Comparison of ENCODE assay signal across 15 mouse cellular contexts in the genomic region with DNA sequence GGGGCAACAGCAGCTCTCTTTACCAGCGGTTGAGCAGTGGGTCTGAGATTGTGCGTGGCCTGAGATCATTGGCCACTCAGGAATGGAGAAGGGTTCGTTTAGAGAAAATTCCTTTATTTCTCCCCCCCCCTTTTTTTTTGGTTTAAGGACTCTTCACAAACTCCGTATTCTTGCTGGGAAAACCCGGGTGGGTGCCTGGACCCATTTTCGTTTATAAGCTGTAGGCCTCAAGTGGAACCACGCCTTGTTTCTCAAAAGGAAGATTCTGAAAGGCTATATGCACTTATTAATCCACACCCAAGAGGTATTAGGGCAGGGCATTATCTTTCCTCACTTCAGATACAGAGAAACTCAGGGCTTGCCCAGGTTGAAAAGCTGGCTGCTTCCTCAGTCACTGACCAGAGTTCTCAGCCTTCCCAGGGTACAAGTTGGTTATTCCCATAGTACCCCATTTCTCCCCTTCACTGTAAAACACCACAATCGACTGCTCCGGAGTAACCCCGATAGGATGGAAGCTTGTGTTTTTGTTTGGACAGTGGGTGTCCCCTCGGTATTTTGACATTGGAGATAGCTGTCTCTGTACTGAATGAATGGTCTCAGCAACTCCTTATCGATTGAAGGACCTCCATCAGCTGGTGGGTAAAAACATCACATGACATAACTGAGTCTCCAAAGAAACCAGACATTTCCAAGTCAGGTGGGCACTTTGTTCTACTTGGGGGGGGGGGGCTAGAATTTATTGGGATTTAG. TPM values are rescaled to one million over a fixed set of nuclear protein-coding genes. Genes with fewer than 3 reads are reported as not detected.
A peak's percentile ranks its signal among the peaks of the same experiment; 100 is the strongest.
DNase-seq lines count a peak whose midpoint lies in the region; ATAC-seq and TF ChIP-seq lines count a peak whose summit lies in the region.
"Had no signal": no experiment of that assay in that cellular context is flagged by ENCODE, and none has a peak within 500 bp of the region (broad histone marks: within the 10 kb centered on the region; RNA-seq: fewer than 3 reads in every experiment).

No protein-coding gene starts in this region.

- peaks cover 85% of the 10 kb centered on the region for H3K27me3 ChIP-seq in forebrain, postnatal 0 days (ENCODE audit: insufficient read depth, low read length)
- peaks cover 90% of the 10 kb centered on the region for H3K27me3 ChIP-seq in forebrain, embryonic 15.5 days
- peaks cover 96% of the 10 kb centered on the region for H3K27me3 ChIP-seq in intestine, embryonic 14.5 days (replicated peaks; ENCODE audit: control insufficient read depth, insufficient read depth, low read length)
- H3K27me3 ChIP-seq in intestine, postnatal 0 days (replicated peaks; ENCODE audit: control insufficient read depth, insufficient read depth, low read length) = peaks cover 99% of the 10 kb centered on the region
- H3K27me3 ChIP-seq in spleen, adult 2 months (ENCODE audit: control insufficient read depth, insufficient read depth, low read length) = peaks cover 38% of the 10 kb centered on the region
- peaks cover 93% of the 10 kb centered on the region for H3K27me3 ChIP-seq in stomach, embryonic 16.5 days (ENCODE audit: control insufficient read depth, insufficient read depth, low read length)

- no peaks in the 10 kb centered on the region for H3K4me1 ChIP-seq in forebrain, postnatal 0 days (ENCODE audit: insufficient read depth)
- H3K4me1 ChIP-seq in forebrain, embryonic 15.5 days = peaks cover 26% of the 10 kb centered on the region
- H3K4me1 ChIP-seq in intestine, embryonic 14.5 days (replicated peaks; ENCODE audit: control insufficient read depth, insufficient read depth, low read length) = peaks cover 14% of the 10 kb centered on the region; the same call in 1 of the 2 replicates
- no peaks in the 10 kb centered on the region for H3K4me1 ChIP-seq in intestine, postnatal 0 days (replicated peaks; ENCODE audit: control insufficient read depth, insufficient read depth, low read length)
- H3K4me1 ChIP-seq in spleen, adult 2 months (ENCODE audit: control insufficient read depth, insufficient read depth, insufficient read length) = no peaks in the 10 kb centered on the region
- peaks cover 16% of the 10 kb centered on the region; the same call in 1 of the 2 replicates for H3K4me1 ChIP-seq in stomach, embryonic 16.5 days (ENCODE audit: control insufficient read depth, insufficient read depth, low read length)

- H3K9me3 ChIP-seq in forebrain, postnatal 0 days (ENCODE audit: low read length) = no peaks in the 10 kb centered on the region
- H3K9me3 ChIP-seq in forebrain, embryonic 15.5 days = no peaks in the 10 kb centered on the region
- no peaks in the 10 kb centered on the region for H3K9me3 ChIP-seq in intestine, embryonic 14.5 days (ENCODE audit: control insufficient read depth, low read length)
- H3K9me3 ChIP-seq in intestine, postnatal 0 days (ENCODE audit: control insufficient read depth) = no peaks in the 10 kb centered on the region
- H3K9me3 ChIP-seq in stomach, embryonic 16.5 days (replicated peaks; ENCODE audit: control insufficient read depth, low read length) = no peaks in the 10 kb centered on the region
- H3K9me3 ChIP-seq: limb, embryonic 12.5 days had no signal

- H3K9ac ChIP-seq in forebrain, postnatal 0 days = no peak overlapping the region
- no peak overlapping the region for H3K9ac ChIP-seq in forebrain, embryonic 15.5 days (replicated peaks)
- no peak overlapping the region for H3K9ac ChIP-seq in intestine, embryonic 14.5 days (ENCODE audit: low read length)
- H3K9ac ChIP-seq in intestine, postnatal 0 days (ENCODE audit: low read depth, low read length) = no peak overlapping the region
- no peak overlapping the region for H3K9ac ChIP-seq in stomach, embryonic 16.5 days (ENCODE audit: low read length)
- H3K9ac ChIP-seq: limb, embryonic 12.5 days had no signal

- DNase-seq in forebrain, postnatal 0 days = peak; percentile 36
- no peak for DNase-seq in intestine, embryonic 14.5 days (ENCODE audit: low spot score)
- DNase-seq in spleen, adult 2 months (ENCODE audit: low read depth in 1 of 2, low spot score in 2 of 2) = no peak
- DNase-seq in spleen, adult 12 weeks (ENCODE audit: low spot score) = no peak
- no peak for DNase-seq in urinary bladder, postnatal 25 days (ENCODE audit: low spot score)
- DNase-seq: adrenal gland, adult 2 months; lung, postnatal 4 days; thymus, postnatal 4 days had no signal

- no peak for TF ChIP-seq POLR2A in spleen, adult 2 months (IDR thresholded peaks at IDR 0.05; ENCODE audit: low read depth, low read length)

- no peaks in the 10 kb centered on the region for H3K36me3 ChIP-seq in forebrain, postnatal 0 days (ENCODE audit: insufficient read depth)
- no peaks in the 10 kb centered on the region for H3K36me3 ChIP-seq in forebrain, embryonic 15.5 days
- H3K36me3 ChIP-seq in intestine, embryonic 14.5 days (ENCODE audit: control insufficient read depth, insufficient read depth, low read length) = no peaks in the 10 kb centered on the region
- no peaks in the 10 kb centered on the region; the same call in 1 of the 2 replicates for H3K36me3 ChIP-seq in intestine, postnatal 0 days (ENCODE audit: control insufficient read depth, insufficient read depth)
- no peaks in the 10 kb centered on the region for H3K36me3 ChIP-seq in spleen, adult 2 months (ENCODE audit: control insufficient read depth, insufficient read depth, low read length)
- H3K36me3 ChIP-seq in stomach, embryonic 16.5 days (ENCODE audit: control insufficient read depth, insufficient read depth, low read length) = no peaks in the 10 kb centered on the region
- H3K36me3 ChIP-seq: limb, embryonic 12.5 days had no signal

- no peak overlapping the region for H3K4me3 ChIP-seq in forebrain, postnatal 0 days (ENCODE audit: low read depth, low read length)
- H3K4me3 ChIP-seq in forebrain, embryonic 15.5 days = no peak overlapping the region
- peak overlapping the region; percentile 18 for H3K4me3 ChIP-seq in intestine, embryonic 14.5 days (ENCODE audit: low read depth, low read length)
- no peak overlapping the region for H3K4me3 ChIP-seq in intestine, postnatal 0 days (ENCODE audit: low read depth, low read length)
- H3K4me3 ChIP-seq in spleen, adult 2 months (ENCODE audit: extremely low read depth, insufficient read depth, insufficient read length) = no peak overlapping the region
- H3K4me3 ChIP-seq in stomach, embryonic 16.5 days (replicated peaks; ENCODE audit: low read length) = peak overlapping the region; percentile 27
- H3K4me3 ChIP-seq: limb, embryonic 12.5 days had no signal

- ATAC-seq in forebrain, postnatal 0 days = no peak
- no peak for ATAC-seq in forebrain, embryonic 15.5 days (replicated peaks)
- ATAC-seq in intestine, embryonic 14.5 days (replicated peaks; ENCODE audit: low FRiP score, low TSS enrichment, low read depth) = no peak
- ATAC-seq in intestine, postnatal 0 days = no peak
- no peak for ATAC-seq in stomach, embryonic 16.5 days (ENCODE audit: insufficient read depth, low FRiP score)

- no peak for TF ChIP-seq CTCF in forebrain, postnatal 0 days (IDR thresholded peaks at IDR 0.05; ENCODE audit: low read depth)
- TF ChIP-seq CTCF in intestine, postnatal 0 days (IDR thresholded peaks at IDR 0.05; ENCODE audit: low read depth) = no peak
- TF ChIP-seq CTCF in spleen, adult 2 months (IDR thresholded peaks at IDR 0.05; ENCODE audit: extremely low read depth, insufficient read depth, insufficient read length, insufficient replicate concordance) = no peak

- no peak overlapping the region for H3K4me2 ChIP-seq in forebrain, postnatal 0 days (ENCODE audit: low read depth)
- H3K4me2 ChIP-seq in forebrain, embryonic 15.5 days (replicated peaks) = no peak overlapping the region
- H3K4me2 ChIP-seq in intestine, embryonic 14.5 days (ENCODE audit: low read length) = peak overlapping the region; percentile 35
- no peak overlapping the region; the same call in 1 of the 2 replicates for H3K4me2 ChIP-seq in intestine, postnatal 0 days (replicated peaks; ENCODE audit: low read depth)
- H3K4me2 ChIP-seq in stomach, embryonic 16.5 days (ENCODE audit: low read depth, low read length) = peak overlapping the region; percentile 5; the same call in 1 of the 2 replicates
- H3K4me2 ChIP-seq: limb, embryonic 12.5 days had no signal

- WGBS in forebrain, postnatal 0 days = 5% methylated on average over 12 of the region's 12 CpGs
- 4% methylated on average over 12 of the region's 12 CpGs for WGBS in forebrain, embryonic 15.5 days
- WGBS in intestine, embryonic 14.5 days = 15% methylated on average over 12 of the region's 12 CpGs
- WGBS in intestine, postnatal 0 days = 17% methylated on average over 12 of the region's 12 CpGs
- WGBS in spleen, adult 2 months = 16% methylated on average over 12 of the region's 12 CpGs
- WGBS in stomach, embryonic 16.5 days = 13% methylated on average over 12 of the region's 12 CpGs

- H3K27ac ChIP-seq in forebrain, postnatal 0 days (ENCODE audit: low read depth, low read length) = no peak overlapping the region
- no peak overlapping the region for H3K27ac ChIP-seq in forebrain, embryonic 15.5 days (replicated peaks)
- H3K27ac ChIP-seq in intestine, embryonic 14.5 days (ENCODE audit: low read depth) = no peak overlapping the region
- H3K27ac ChIP-seq in intestine, postnatal 0 days (ENCODE audit: low read depth, low read length) = no peak overlapping the region
- H3K27ac ChIP-seq in spleen, adult 2 months (ENCODE audit: insufficient read depth, low read length) = peak overlapping the region; percentile 33
- H3K27ac ChIP-seq in stomach, embryonic 16.5 days (ENCODE audit: low read length) = no peak overlapping the region
- H3K27ac ChIP-seq: limb, embryonic 12.5 days had no signal

RNA-seq across cellular contexts. Expression of a gene that starts 4.9 kb away (rescaled TPM):
- total RNA-seq in forebrain, postnatal 0 days (2014; rRNA removed) = 0.08 and 0.14 TPM in 2 replicates
- 0.19 and 0.24 TPM in 2 replicates for polyA plus RNA-seq in forebrain, postnatal 0 days (2015; fragmentation: Nextera tagmentation; extraction: Ambion mirVana)
- polyA plus RNA-seq in forebrain, embryonic 15.5 days (2015; fragmentation: Nextera tagmentation; extraction: Ambion mirVana) = 0.08 TPM in 1 of 2 replicates, not detected in the other
- 18.4 and 20.1 TPM in 2 replicates for polyA plus RNA-seq in intestine, embryonic 14.5 days (2014; fragmentation: Nextera tagmentation; extraction: Ambion mirVana)
- 3.9 TPM in 2 replicates for polyA plus RNA-seq in intestine, postnatal 0 days (2015; fragmentation: Nextera tagmentation; extraction: Ambion mirVana)
- polyA plus RNA-seq in spleen, adult 2 months (2012; rRNA removed) = 18.5 and 30.7 TPM in 2 replicates
- 13.2 and 18.3 TPM in 2 replicates for polyA plus RNA-seq in stomach, embryonic 16.5 days (2015; fragmentation: Nextera tagmentation; extraction: Ambion mirVana)
- total RNA-seq: layer of hippocampus, adult 8-10 months had no signal
- polyA plus RNA-seq: C2C12 had no signal

RNA-seq across cellular contexts. Expression of a gene that starts 39.4 kb away (rescaled TPM):
- total RNA-seq in forebrain, postnatal 0 days (2014; rRNA removed) = not detected in 2 replicates
- polyA plus RNA-seq in forebrain, postnatal 0 days (2015; fragmentation: Nextera tagmentation; extraction: Ambion mirVana) = not detected in 2 replicates
- polyA plus RNA-seq in forebrain, embryonic 15.5 days (2015; fragmentation: Nextera tagmentation; extraction: Ambion mirVana) = not detected in 2 replicates
- polyA plus RNA-seq in intestine, embryonic 14.5 days (2014; fragmentation: Nextera tagmentation; extraction: Ambion mirVana) = not detected in 2 replicates
- polyA plus RNA-seq in intestine, postnatal 0 days (2015; fragmentation: Nextera tagmentation; extraction: Ambion mirVana) = not detected in 2 replicates
- polyA plus RNA-seq in spleen, adult 2 months (2012; rRNA removed) = not detected in 2 replicates
- not detected in 2 replicates for polyA plus RNA-seq in stomach, embryonic 16.5 days (2015; fragmentation: Nextera tagmentation; extraction: Ambion mirVana)
- total RNA-seq: adrenal gland, adult 2 months; layer of hippocampus, adult 8-10 months had no signal
- polyA plus RNA-seq: adrenal gland, adult 2 months; C2C12; cortical plate, adult 2 months; limb, embryonic 12.5 days had no signal

Comparison
In these comparisons a context has a peak if more than half of its experiments do, and no peak if none do; other contexts are left out.
1. H3K4me2 ChIP-seq: peak in intestine, embryonic 14.5 days (single experiment) and stomach, embryonic 16.5 days (single experiment); none in forebrain, postnatal 0 days (single experiment), forebrain, embryonic 15.5 days (single experiment) and intestine, postnatal 0 days (single experiment).
2. H3K4me3 ChIP-seq: peak in intestine, embryonic 14.5 days (single experiment) and stomach, embryonic 16.5 days (single experiment); none in forebrain, postnatal 0 days (single experiment), forebrain, embryonic 15.5 days (single experiment), intestine, postnatal 0 days (single experiment) and spleen, adult 2 months (single experiment).